Mouse (Mus musculus) gastrocnemius, postnatal 4 days (tissue): Measurements from ENCODE around the gene Kat14. TPM values are rescaled to one million over a fixed set of nuclear protein-coding genes. Genes with fewer than 3 reads are reported as not detected.
"Not testable (repeated sequence)": the region's sequence is repeated elsewhere in the genome, so short reads cannot be mapped to it uniquely, and the experiment has no call there.

Source experiments
- DNase-seq, 2 experiments: peaks; one replicate each; pipeline ENCODE4 v3.0.0; 2021 to 2022; ENCODE audit warnings: low spot score in 2 of 2, mixed read lengths in 2 of 2
- long read RNA-seq, 2 experiments: library from polyadenylated mRNA; stranded (forward); transcript quantifications; one replicate each; pipeline ENCODE4 v2.0.0; 2021
- total RNA-seq, 2 experiments: library from RNA; stranded (reverse); gene quantifications; 2 replicates each; pipeline ENCODE4 v1.2.3; 2021

Kat14 gene
- 10 to 100 TPM; 33.1 to 37.6 TPM for total RNA-seq
- long read RNA-seq, experiment 1, transcript Kat14-201 (11 exons, 3,801 nt), result major isoform, 30 of 56 reads
- long read RNA-seq, experiment 1, transcript Kat14-208 (11 exons, 3,299 nt), result minor isoform, 6 of 56 reads
- long read RNA-seq, experiment 1, partial matches to known transcripts, result 5 of 56 reads
- long read RNA-seq, experiment 1, other reads (novel, unspliced or antisense), result 15 of 56 reads
- long read RNA-seq, experiment 2, transcript Kat14-201 (11 exons, 3,801 nt), result major isoform, 43 of 70 reads
- long read RNA-seq, experiment 2, partial matches to known transcripts, result 2 of 70 reads
- long read RNA-seq, experiment 2, other reads (novel, unspliced or antisense), result 24 of 70 reads

DNA sequence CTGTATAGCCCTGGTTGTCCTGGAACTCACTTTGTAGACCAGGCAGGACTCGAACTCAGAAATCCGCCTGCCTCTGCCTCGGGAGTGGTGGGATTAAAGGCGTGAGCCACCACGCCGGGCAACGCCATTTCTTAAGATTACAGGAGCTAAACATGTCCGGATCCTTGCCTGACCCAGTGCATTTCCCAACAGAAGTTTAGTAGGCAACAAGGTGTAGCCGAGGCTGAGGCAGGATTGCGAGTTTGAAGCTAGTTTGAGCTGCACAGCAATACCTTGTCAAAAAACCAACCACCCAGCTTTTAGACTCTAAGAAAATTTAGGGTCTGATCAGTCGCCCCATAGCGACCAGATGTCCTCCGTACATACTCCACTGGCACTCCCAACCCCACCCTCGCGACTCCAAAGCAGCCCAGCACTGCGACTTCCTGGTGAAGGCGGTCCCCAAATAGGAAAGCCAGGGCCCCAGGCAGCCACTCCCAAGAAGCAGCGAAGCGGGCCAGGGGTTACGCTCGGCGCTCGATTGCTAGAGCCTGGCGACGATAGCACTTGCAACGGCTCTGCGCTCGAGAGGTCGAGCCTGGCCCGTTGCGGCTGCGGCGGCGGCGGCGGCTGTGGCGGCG is at the start of gene Kat14, which contains the start of gene Pet117:
Kat14 (plus strand) TSS at position 584 of the 620 bp plus-strand sequence.
Pet117 (plus strand) TSS at position 597 of the 620 bp plus-strand sequence.
- DNase-seq, result peak; percentile 81 to 97

DNA sequence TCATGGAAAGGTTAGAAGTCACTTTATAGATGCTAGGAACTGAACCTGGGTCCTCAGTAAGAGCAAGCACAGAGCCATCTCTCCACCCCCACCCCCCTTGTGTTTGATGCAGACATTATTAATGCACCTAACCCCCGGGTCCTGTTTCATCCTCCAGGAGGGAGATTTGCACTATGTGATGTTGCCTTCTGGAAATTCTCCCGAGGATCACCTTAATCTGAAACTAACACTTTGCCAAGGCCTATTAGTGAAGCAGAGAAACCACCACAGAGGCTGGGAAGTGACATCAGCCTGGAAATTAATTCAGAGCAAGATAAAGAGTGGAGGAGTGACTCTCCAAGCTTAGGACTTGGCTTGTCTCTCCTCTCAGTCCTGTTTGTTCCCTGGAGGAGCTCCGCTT is 44.6 kb upstream of the Kat14 start:
- DNase-seq, result no peak

DNA sequence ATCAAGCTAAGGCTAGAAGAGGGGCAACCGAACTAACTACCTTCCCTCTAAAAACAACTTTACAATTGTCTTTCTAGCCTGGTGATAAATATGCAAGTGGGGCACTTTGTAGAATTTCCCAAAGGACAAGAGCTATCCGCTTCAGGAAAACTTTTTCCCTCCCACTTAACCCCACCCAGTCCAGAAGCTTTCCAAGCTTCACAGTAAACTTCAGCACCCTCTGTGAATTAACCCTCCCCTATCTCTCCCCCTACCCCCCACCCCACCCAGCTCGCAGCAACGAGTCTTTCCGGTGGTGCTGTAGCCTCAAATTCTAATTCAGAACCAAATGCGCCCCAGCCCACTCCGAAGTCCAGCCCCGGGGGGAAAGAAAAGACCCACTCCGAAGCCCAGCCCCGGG is 39.3 kb upstream of the Kat14 start:
- no peak for DNase-seq

DNA sequence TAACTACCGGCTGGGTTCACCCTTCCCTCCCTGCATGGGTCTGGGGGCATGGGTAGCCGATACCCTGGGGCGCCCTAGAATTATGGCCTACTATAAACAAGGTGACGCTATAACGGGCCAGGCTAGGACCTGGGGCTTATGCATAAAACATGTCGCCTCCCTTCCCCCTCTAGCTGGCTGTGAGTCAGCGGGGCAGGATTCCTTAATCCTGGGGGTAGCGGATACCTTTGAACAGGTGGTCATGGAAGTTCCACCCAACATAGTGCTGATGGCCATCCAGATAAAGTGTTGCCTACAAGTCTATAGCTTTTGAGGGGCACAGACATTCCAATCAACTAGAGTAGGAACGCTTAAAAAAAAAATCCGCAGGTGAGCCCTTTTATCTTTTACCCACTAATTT is 38.8 kb upstream of the Kat14 start:
- no peak for DNase-seq

DNA sequence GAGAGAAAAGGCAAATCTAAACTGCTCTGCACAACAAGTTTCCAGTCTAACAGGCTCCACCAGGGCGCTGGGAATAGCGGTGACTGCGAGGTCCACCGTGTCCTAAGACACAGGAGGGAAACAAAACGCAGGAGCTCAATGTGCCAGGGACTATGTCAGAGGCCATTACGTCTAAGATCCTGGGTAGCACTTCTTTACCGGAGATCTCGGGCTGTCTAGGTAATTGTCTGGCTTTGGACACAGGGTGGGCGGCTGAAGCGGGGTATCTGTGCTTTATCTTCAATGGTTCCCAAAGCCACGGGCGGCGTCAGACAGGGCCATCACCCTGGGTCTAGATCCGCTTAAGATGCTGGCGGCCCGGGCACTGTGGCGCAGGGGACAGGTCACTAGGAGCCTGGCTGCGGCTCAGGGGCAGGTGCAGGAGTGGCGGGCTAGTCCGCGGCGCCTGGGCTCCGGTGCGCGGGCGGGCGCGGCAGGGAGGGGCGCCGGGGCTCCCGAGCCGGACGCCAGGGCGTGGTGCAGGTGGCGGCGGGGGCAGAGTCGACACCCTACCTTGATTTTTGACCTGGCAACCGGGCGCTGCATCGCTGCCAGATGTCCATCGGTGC is 38.3 kb upstream of the Kat14 start:
- peak in 1 of 2 experiments; percentile 10 for DNase-seq

DNA sequence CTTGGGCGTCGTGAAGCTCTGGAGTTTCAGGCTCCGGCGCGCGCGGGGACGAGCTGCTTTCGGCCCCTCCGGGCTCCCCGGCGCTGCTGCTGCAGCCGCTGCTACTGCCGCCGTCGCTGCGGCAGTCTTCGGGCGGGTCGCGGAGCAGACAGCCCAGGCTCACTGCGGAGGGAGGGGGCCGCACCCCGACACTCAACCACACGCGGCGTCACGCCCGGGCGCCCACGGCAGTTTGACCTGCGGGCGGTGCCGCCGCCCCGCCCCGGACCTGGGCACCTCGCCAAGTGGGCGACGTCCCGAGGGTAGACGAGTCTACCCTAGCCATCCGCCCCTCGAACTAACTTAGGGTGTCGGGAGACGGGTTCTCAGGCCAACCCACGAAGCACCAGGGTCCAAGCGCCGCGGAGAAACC is 37.8 kb upstream of the Kat14 start:
- DNase-seq, result peak; percentile 18 to 20

DNA sequence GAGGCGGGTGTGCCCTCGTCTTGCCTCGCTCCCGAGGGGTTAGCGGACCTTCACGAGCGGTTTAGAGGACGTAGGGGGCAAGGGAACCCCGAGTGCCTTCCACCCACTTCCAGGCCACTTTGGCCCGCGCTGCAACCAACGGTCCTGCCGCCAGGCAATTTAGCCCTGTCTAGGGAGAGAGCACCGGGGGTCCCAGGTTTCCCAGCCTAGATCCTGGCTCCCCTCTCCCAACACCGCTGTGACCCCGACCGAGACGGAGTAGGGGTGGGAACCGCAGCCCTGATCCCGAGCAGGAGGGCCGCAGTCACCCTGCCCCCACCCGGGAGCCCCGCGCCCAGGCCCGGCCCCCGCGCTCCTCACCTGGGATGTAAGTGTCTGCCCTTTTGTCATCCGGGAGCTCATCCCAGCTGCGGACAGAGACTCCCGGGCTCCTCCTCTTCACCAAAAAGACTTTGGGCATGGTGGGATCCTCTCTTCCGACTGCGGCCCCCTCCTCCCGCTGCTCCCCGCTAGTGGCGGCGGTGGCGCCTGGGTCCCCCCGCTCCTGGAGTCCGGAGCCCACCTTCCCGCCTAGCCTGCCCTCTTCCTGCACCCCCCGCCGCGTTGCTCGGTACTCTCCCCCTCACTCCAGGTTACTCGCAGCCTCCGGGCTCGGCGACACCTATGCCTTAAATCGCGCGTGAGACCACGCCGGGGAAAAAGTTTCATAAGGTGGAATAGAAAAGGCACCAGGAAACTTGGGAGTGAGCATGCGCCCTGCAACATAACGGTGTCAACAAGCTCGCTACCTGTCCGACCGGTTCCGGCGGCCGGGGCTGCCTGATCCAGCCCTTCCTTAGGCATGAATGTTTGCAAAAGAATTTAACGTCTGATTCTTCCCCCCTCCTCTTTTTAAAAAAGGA is 37.1 kb upstream of the Kat14 start, which contains the start of gene Ovol2:
Ovol2 (minus strand) TSS at position 746 of the 902 bp plus-strand sequence.
- DNase-seq, result peak in 1 of 2 experiments; percentile 10

DNA sequence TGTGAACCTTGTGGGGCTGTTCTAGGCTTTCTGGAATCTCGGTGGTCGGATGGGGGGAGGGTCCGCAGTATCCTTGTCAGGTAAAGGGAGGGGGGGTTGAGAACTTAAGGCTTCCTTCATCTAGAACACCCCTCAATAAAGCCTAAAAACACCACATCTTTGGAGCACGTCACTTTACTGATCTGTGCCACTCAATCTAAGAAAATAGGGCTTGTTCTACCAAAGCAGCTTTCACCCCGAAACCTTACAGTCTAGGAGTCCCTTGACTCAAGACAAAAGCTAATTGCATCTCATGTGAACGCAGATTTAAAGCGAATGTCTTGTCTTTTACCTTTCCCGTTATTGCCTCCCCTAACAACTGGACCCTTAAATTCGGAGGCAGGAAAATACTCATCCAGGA is 36.3 kb upstream of the Kat14 start:
- no peak for DNase-seq

DNA sequence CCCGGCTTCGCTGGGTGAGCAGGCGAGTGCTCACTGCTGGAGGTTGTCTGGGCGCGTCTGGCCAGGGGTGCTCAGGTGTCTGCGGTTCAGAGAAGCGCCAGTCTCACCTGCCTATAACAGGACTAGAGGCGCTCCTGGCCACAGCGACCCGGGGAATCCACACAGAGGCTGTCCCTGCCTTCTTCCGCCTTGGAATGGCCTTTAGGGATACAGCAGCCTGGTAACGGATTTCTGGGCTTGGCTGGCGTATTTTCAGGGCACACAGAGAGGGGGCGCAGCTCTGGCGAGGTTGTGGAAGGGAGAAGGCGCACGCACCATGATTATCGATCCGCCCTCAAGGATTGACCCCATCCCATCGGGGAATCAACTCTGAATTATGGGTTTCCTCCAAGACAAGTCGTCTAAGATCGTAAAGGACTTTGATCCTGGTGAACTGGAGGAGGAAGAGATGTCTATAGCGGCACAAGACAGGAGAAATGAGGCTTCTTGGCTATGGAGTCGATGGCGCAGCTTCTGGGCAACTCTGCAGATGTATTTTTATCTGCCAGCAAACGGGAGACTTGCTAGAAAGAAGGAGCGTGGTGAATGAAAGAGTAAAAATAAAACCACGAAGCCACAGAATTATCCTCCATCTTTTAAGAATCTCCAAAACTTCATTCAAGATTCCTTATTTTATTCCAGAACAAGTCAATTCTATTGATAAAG is 35.5 kb upstream of the Kat14 start:
- DNase-seq, result no peak

DNA sequence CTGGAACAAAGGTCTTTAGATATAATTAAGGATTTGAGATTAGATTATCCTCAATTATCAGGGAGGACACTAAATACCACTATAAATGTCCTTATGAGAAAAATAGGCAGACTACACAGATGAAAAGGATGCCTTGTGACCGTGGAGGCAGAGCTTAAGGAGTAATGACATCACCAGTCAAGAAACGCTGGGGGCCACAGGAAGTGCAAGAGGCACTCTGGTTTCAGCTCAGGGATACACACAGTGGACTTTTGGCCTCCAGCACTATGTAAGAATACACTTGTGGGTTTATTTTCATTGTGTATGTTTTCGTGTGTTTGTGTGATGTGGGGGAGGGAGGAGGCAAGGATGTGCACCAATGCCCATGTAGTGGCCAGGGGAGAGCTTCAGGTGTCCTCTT is 31.6 kb upstream of the Kat14 start:
- DNase-seq, result no peak

DNA sequence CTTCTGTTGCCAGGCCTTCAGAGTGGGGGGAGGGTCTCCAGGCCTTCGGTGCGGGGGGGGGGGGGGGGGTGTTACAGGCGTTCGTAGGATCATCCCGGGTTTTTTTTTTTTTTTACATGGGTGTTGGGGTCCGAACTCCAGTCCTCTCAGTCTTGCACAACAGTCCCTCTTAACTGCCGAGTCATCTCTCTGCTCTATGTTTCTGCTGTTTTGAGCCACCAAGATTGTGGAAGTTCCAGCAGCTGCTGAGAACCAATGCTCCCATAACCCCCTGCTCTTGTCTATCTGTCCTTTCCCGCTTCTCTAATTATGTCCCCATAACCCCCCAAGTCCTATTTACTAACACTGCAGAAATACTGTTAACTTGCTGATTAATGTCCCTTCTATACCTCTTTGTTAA is 31.1 kb upstream of the Kat14 start:
- no peak for DNase-seq

DNA sequence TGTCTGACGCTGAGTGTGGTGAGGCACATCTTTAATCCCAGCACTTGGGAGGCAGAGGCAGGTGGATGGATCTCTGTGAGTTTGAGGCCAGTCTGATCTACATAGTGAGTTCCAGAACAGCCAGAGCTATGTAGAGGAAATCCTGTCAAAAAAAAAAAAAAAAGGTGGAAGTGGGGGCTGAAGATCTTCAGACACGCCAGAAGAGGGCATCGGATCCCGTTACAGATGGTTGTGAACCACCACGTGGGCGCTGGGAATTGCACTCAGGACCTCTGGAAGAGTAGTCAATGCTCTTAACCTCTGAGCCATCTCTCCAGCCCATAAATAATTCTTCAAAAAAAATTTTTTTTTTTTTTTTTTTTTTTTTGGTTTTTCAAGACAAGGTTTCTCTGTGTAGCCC is 30.6 kb upstream of the Kat14 start:
- DNase-seq, result not testable (repeated sequence)

DNA sequence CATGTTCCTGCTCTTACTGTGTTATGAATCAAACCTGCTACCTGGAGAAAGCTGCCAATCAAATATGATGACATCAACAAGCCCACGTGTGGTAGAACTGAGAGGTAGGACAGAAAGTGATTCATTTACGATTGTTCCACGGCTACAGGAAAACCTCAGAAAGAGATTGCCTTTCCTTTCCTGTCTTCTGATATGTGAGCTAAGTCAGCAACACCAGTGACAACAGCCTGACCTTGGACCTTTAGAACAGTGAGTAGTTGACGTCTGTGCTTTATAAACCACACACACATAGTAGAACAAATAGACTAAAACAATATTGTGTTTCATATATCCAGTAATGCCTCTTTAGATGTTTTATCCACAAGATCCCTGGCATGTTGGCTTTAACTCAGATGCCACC is 25.6 kb upstream of the Kat14 start:
- DNase-seq, result no peak

DNA sequence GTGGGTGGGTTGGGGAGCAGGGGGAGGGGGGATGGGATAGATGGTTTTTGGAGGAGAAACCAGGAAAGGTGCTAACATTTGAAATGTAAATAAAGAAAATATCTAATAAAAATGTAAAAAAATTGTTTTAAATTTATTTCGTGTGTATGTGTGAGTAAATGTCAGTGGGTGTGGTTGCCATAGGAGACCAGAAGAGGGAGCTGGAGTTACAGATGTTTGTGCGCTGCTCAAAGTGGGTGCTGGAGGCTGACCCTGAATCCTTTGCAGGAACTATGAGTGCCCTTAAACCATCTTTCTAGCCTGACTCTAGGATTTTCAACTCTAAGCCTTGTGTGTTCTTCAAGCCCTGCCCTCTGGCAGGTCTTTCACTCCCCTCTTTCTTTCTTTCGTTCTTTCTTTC is 20.3 kb upstream of the Kat14 start:
- DNase-seq, result no peak

DNA sequence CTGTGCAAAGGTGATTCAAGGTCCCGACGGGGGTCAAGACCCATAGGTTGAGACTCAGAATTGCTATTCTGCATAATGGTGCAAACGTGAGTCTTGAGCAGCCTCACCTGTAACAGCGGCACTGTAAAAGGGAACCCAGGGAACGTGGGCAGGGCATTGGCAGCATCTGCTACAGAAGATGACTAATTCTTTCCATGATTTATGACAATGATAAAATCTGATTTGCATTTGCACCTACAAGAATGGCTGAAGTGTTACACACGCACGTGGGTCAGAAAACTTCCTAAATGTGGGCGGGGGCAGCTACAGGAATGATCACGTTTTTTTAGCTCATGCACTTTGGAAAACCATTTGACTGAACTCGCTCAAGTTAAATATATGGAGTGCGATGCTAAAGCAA is 15.9 kb upstream of the Kat14 start:
- no peak for DNase-seq

DNA sequence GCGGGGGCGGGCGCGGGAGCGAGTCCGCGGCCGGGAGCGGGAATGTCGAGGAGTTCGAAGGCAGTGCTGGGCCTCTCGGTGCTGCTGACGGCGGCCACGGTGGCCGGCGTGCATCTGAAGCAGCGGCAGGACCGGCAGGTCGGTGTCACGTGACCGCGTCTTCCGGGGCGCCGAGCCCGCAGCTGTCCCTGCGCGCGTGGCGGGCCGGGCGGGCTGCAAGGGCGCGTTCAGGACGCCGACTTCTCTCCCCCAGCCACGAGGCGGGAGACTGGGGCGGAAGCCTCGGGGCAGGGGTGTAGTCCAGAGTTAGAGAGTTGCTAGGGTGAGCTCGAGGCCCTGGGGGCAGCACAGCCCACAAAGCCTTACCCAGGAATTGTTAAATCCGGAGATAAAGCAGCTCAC is 238 bp downstream of the Kat14 start:
- peak; percentile 65 to 84 for DNase-seq

DNA sequence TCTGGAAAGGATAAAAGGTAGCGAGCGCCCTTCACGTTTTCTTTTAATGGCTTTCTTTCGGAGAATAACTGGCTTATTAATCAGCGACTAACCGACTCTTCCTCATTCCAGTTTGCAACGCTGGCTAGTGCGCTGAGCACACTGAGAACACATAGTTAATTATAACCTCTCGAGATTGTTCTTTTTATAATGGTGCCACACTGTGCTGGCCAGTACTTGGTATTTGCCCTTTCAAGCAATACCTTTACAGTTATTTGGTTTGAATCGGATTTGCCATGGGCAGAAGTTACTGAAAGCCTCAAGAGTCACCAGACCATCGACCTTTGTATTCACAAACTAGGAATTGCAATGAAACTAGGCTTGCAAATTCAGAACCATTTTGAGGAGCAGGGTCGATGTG is 728 bp downstream of the Kat14 start:
- no peak for DNase-seq

DNA sequence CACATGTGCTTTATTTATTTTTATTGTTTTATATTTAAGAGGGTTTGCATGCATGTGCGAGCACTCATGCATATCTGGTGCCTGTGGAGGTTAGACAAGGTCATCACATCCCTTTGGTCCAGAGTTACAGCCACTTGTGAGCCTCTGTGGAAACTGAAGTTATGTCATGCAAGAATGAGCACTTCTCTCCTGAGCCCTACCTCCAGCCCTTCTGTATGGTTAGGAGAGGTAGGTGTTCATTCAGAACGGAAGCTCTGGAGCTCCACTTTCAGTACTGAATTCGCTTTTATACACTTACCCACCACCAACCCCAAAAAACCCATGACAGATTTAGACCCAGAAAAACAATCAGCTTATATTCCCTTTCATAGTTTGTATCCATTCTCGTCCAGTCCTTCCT is 2.8 kb downstream of the Kat14 start:
- no peak for DNase-seq

DNA sequence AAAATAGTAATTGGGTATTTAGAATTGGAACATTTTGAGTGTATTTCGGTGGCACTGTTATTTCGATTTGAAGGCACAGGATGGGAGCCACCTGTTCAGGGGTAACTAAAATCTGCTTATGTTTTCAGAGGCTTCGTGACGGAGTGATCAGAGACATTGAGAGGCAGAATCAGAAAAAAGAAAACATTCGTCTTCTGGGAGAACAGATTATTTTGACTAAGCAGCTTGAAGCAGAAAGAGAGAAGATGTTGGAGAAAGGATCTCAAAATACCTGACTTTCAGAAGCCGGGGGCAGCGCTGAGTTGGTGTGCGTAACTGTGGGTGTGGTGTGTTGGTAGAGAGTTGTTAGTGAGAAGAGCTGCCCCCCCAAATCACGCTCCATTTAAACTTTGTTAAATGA is 4.3 kb downstream of the Kat14 start:
- DNase-seq, result no peak

DNA sequence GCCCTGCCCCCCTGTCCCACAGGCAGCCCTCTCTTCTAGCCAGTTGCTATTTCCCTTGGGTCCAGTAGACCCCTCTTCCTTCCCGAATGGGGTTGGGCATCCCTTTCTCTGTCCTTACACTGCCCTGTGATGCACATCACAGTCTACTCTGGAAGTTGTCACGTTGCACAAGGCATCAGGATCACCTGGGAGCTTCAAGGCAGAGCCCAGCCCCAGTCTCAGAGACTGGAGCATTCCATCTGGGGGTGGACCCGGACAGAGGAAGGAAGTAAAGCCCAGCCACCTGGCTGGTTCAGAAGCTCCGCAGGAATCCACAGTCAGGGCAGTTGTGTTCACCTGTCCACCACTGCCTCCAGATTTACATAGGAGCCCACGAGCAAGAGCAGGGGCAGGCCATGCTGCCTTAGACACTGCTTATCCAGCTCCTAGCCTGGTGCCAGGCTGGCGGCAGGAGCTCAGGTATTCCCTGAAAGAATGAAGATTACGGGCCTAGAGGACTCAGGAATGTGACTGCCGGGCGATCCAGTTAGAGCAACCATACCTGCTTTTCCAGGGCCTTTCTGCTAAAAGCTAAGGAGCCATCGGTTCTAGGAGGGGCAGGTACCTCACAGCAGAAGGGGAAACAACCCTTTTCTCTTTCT is 6.4 kb downstream of the Kat14 start:
- DNase-seq, result no peak
